Mouse (Mus musculus): ENCODE measurements at regions not wholly inside any gene's neighbourhood (a gene's known extent, or its start where the extent isn't known, plus 50 kb on each side); places are given as distances from the start of the nearest gene placed in this dataset.

DNA sequence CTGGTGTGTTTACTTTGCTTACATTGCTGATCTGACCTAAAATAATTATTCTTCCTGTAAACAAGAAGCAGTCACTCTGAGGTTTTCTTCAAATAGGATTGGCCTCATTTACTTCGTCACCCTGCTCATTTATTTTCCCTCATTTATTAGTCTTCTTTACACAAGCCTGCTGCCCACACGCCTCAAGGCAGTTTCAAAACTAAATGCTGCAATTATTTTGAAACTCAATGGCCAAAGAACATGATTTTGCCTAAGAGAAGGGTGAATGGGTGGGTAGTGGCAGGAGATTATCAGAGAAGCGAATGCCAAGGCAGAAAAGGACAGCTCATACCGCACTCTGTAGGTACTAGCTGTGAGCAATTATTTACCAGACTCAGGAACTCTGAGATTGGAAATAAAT lies 227.8 kb downstream of the Hlx start:
- TF ChIP-seq CTCF (conservative IDR thresholded peaks at IDR 0.05; ENCODE audit: low read length) (no peak), POU5F1 (IDR thresholded peaks at IDR 0.05; ENCODE audit: borderline replicate concordance, low read length) (no peak), NANOG (IDR thresholded peaks at IDR 0.05; ENCODE audit: borderline replicate concordance, low read length) (no peak)
